Mouse (Mus musculus): ENCODE results near the gene Gm21454.
"Not testable (repeated sequence)": the region's sequence is repeated elsewhere in the genome, so short reads cannot be mapped to it uniquely, and the experiment has no call there.

The Gm21454 gene

DNA sequence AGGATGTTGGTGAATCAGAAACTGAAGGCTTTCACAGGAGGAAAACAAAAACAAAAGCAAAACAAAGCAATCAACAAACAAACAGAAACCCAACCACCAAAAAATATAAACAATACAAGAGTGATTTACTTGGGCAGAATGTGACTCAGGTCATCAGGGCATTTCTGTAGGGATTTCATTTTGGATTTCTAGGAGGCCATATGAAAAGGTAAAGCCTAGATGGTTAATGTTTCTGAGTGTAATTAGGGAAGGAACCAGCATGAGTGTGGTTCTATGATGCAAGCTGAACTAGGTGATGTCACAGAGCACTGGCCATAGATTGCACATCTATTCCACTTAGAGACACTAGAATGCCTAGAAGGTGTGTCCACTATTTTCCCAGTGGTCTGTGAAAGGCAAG is at the start of gene Gm21454, which contains the start of gene Gm21440:
TSS of gene Gm21454 (plus strand) at position 352 of the 400 bp plus-strand sequence.
TSS of gene Gm21440 (plus strand) at position 301 of the 400 bp plus-strand sequence.
- POLR2A ChIA-PET, CTCF ChIA-PET: not testable (repeated sequence)

DNA sequence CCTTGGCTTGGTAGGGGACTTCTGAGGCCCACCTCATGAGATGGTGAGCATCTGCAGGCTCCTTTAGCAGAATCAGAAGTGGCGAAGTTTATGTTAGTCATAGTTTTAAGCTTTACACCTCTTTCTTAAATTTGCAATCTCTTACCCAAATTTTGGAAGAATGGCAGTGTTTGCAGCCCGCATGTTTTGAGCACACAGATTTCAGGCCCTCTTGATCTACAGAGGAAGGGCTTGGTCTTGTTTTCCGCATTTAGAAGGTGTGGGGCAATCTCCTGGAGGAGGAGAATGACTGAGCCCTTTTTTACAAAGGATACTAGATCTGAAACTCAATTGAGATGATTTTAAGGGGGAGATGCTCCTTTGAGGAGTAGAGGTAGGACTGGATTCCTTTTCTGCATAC is 28.4 kb upstream of the Gm21454 start, which contains the start of gene Gm21828:
TSS of gene Gm21828 (minus strand) at position 101 of the 400 bp plus-strand sequence.
- CTCF ChIA-PET, POLR2A ChIA-PET: not testable (repeated sequence)

DNA sequence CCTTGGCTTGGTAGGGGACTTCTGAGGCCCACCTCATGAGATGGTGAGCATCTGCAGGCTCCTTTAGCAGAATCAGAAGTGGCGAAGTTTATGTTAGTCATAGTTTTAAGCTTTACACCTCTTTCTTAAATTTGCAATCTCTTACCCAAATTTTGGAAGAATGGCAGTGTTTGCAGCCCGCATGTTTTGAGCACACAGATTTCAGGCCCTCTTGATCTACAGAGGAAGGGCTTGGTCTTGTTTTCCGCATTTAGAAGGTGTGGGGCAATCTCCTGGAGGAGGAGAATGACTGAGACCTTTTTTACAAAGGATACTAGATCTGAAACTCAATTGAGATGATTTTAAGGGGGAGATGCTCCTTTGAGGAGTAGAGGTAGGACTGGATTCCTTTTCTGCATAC is 96.7 kb downstream of the Gm21454 start, which contains the start of gene Gm21725:
TSS of gene Gm21725 (minus strand) at position 101 of the 400 bp plus-strand sequence.
- POLR2A ChIA-PET, CTCF ChIA-PET: not testable (repeated sequence)
